Mouse (Mus musculus): ENCODE data around the gene Acap3.

Acap3 gene

DNA sequence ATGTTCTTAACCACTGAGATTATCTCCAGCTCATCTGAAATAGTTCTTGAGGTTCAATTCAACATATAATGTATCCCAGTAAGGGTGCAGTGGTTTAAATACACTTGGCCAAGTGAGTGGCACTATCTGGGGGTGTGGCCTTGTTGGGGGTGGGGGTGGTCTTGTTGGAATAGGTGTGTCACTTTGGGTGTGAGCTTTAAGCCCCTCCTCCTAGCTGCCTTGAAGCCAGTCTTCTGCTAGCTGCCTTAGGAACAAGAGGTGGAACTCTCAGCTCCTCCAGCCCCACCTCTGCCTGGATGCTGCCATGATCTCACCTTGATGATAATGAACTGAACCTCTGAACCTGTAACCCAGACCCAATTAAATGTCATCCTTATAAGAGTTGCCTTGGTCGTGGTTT lies 40.4 kb downstream of the Acap3 start:
- in situ Hi-C loops (cut with MboI, MseI) = no loop called here

DNA sequence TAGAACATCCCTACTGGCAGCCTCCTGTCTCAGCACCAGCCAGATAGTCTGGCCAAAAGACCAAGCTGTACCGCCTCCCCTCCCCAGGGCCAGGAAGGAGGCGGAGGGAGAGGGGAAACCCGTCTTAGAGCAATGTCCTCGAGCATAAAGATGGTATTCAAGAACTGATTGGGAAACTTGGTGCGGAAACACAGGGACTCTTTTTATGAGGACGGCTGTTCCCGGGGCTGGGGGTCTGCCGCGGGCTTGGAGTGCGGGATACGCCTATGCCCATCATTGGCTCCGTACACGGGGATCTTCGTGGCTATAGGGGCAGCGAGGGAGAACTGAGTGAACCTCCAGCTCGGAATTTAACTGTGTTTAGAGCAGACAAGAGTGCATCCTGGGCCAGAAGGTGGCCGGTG lies 51.4 kb downstream of the Acap3 start:
- in situ Hi-C loops (cut with MboI, MseI) = loop anchor here (5.0 kb wide), 1 partner anchor 51 kb away; the partner anchor contains the start of genes Acap3 and Pusl1

GRCm38 (mm10) chr4:155943534-155944249 lies 52.1 kb downstream of the Acap3 start, which contains the start of gene Ube2j2:
Ube2j2 (plus strand) TSS chr4:155943831.
- in situ Hi-C loops (cut with MboI, MseI) = loop anchor here (5.0 kb wide), 1 partner anchor 51 kb away; the partner anchor contains the start of genes Acap3 and Pusl1

DNA sequence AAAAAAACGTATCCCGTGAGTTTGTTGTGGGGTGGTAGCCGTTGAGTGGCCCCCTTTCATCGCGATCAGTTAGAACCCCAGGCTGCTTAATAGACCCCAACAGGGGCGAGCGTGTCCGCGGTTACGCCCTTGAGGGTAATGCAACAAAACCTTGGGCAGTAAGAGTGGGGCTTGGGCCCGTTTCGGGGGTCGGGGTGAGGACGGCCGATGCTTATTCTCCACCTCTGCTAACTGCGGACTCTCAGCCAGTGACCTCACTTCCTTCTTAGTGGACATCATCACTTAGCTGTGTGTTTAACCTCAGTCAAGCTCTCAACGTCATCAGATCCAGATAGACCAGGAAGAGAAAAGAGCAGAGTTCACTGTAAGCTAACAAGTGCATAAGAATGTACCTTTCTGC lies 52.6 kb downstream of the Acap3 start:
- in situ Hi-C loops (cut with MboI, MseI) = loop anchor here (5.0 kb wide), 1 partner anchor 52 kb away; the partner anchor contains the start of genes Acap3 and Pusl1

DNA sequence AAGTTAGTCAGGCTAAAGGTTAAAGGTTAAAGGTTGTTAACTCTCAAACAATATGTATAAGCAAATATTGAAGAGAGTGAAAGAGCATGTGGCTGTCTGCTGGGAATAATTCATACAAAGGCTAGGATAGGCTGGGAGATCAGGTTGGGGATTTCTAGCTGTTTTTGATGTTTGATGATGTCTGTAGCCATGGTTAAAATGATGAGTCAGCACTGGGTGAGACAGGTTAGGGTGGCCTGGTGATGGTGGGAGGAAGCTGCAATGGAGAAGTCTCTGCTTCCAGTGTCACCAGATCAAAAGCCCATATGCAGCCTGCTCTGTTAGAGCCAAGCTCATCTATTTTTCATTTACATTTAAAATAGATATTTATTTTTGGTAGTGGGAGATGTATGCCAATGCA lies 55.5 kb downstream of the Acap3 start:
- in situ Hi-C loops (cut with MboI, MseI) = no loop called here

DNA sequence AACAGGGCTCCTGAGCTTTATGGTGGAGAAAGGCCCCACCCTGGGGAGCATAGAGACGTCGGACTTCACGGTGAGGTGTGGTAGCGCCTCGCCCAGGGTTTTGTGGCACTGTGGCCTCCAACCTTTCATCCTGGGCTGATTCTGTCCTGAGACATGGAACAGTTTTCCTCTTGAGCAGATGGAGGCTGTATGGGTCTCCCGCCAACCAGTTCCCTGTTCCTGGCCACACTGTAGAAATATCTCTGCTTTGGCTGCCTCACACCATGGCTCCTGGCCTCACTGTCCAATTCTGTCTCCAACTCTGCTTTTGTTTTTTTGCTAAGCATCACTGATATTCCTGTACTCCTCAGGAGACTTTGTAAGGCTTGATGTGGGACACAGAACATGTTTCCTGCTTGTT lies 63.9 kb downstream of the Acap3 start:
- in situ Hi-C loops (cut with MboI, MseI) = no loop called here

Measured in T-helper 1 cell (primary cell).